Mouse (Mus musculus) thymus, adult 2 months (tissue): ENCODE measurements around the gene Mrpl4. TPM values are rescaled to one million over a fixed set of nuclear protein-coding genes. Genes with fewer than 3 reads are reported as not detected.

Experiments used
- DNase-seq: peaks from one replicate; pipeline ENCODE4 v3.0.0; 2021
- H3K27ac ChIP-seq: fragments of 200-500 bp; 2 replicates; pipeline ENCODE4 v1.5.1; 2012; ENCODE audit warnings: low read length, control low read depth; ENCODE audit not compliant: control insufficient read depth, insufficient read depth
- H3K27me3 ChIP-seq: fragments of 200-500 bp; 2 replicates; pipeline ENCODE4 v1.6.1; 2012; ENCODE audit warnings: mild to moderate bottlenecking, low read length, moderate library complexity, mixed read lengths; ENCODE audit not compliant: control insufficient read depth, insufficient read depth
- H3K36me3 ChIP-seq: fragments of 200-500 bp; 2 replicates; pipeline ENCODE4 v1.6.1; 2012; ENCODE audit warnings: mild to moderate bottlenecking, low read length, moderate library complexity; ENCODE audit not compliant: control insufficient read depth, insufficient read depth
- H3K4me1 ChIP-seq: fragments of 200-500 bp; replicated peaks from 2 replicates; pipeline ENCODE4 v1.6.1; 2012; ENCODE audit warnings: low read length; ENCODE audit not compliant: control insufficient read depth, insufficient read depth
- H3K4me3 ChIP-seq: fragments of 200-500 bp; 2 replicates; pipeline ENCODE4 v1.5.1; 2012; ENCODE audit warnings: mild to moderate bottlenecking, low read length, control low read depth, moderate library complexity; ENCODE audit not compliant: control insufficient read depth, insufficient read depth
- CTCF ChIP-seq: fragments of 200-500 bp; IDR thresholded peaks from 2 replicates; pipeline ENCODE4 v1.5.1; 2012; ENCODE audit warnings: mild to moderate bottlenecking, control low read depth, low read length, moderate library complexity, borderline replicate concordance; ENCODE audit not compliant: control insufficient read depth, poor library complexity, insufficient read depth; ENCODE audit errors: extremely low read depth
- POLR2A ChIP-seq: fragments of 200-500 bp; IDR thresholded peaks from 2 replicates; pipeline ENCODE4 v1.6.1; 2012; ENCODE audit warnings: mild to moderate bottlenecking, low read length, control low read depth, moderate library complexity; ENCODE audit not compliant: control insufficient read depth, poor library complexity, insufficient read depth; ENCODE audit errors: extremely low read depth
- WGBS: fragments of 180-500 bp; shearing (Covaris S2); methylation state at CpG from one replicate; pipeline ENCODE4 v1.1.7; 2018; 5-methylcytosine and 5-hydroxymethylcytosine counted together
- polyA plus RNA-seq: library from polyadenylated mRNA; depleted of rRNA; stranded (reverse); fragments of >200 nt; gene quantifications from 2 replicates; pipeline ENCODE4 v1.2.3, GENCODE M21; 2012

Mrpl4 gene
- polyA plus RNA-seq, 1 experiment, result 125 TPM

- Histone ChIP-seq H3K27me3 (no peaks in the 10 kb centered on the region), H3K4me3 (no peak overlapping the region), H3K4me1 (peaks cover 23% of the 10 kb centered on the region), H3K36me3 (peaks cover 7% of the 10 kb centered on the region; the same call in 1 of the 2 replicates), H3K27ac (no peak overlapping the region)
- no peak for DNase-seq
- TF ChIP-seq CTCF (no peak), POLR2A (no peak)
- WGBS, result 43% methylated on average over 5 of the region's 5 CpGs
These were observed 9.3 kb downstream of the Mrpl4 start for GRCm38 (mm10) chr9:21011846-21012312.

GRCm38 (mm10) chr9:21012368-21012767, 9.8 kb downstream of the Mrpl4 start:
- Histone ChIP-seq H3K4me3 (no peak overlapping the region), H3K27me3 (no peaks in the 10 kb centered on the region), H3K27ac (no peak overlapping the region), H3K4me1 (peaks cover 27% of the 10 kb centered on the region), H3K36me3 (peaks cover 7% of the 10 kb centered on the region; the same call in 1 of the 2 replicates)
- TF ChIP-seq POLR2A (no peak), CTCF (no peak)
- DNase-seq, result no peak
- 0% methylated on average over 1 of the region's 1 CpGs for WGBS

- H3K27ac ChIP-seq, result peak overlapping the region; percentile 44
- peak overlapping the region; percentile 86 for H3K4me3 ChIP-seq
- peaks cover 31% of the 10 kb centered on the region for H3K4me1 ChIP-seq
- no peaks in the 10 kb centered on the region for H3K27me3 ChIP-seq
- no peak for TF ChIP-seq CTCF
- TF ChIP-seq POLR2A, result no peak
- DNase-seq, result peak; percentile 67
- no peaks in the 10 kb centered on the region; the same call in 1 of the 2 replicates for H3K36me3 ChIP-seq
- 2% methylated on average over 29 of the region's 29 CpGs for WGBS
These were observed 12.4 kb downstream of the Mrpl4 start for GRCm38 (mm10) chr9:21014691-21015570.

GRCm38 (mm10) chr9:21015571-21016130, 13.1 kb downstream of the Mrpl4 start, which contains the start of gene Icam1:
Gene Icam1 (plus strand): TSS chr9:21015985.
- TF ChIP-seq CTCF (no peak), POLR2A (peak; percentile 92)
- 1% methylated on average over 30 of the region's 30 CpGs for WGBS
- Histone ChIP-seq H3K36me3 (peaks cover 3% of the 10 kb centered on the region; the same call in 1 of the 2 replicates), H3K4me3 (peak within 1 kb of the TSS; percentile 86), H3K27me3 (no peaks in the 10 kb centered on the region), H3K27ac (peak within 1 kb of the TSS; percentile 45), H3K4me1 (peaks cover 31% of the 10 kb centered on the region)
- DNase-seq, result peak; percentile 83

GRCm38 (mm10) chr9:21016331-21017176, 14.0 kb downstream of the Mrpl4 start:
- no peak for TF ChIP-seq POLR2A
- TF ChIP-seq CTCF, result no peak
- 7% methylated on average over 17 of the region's 17 CpGs for WGBS
- peaks cover 3% of the 10 kb centered on the region; the same call in 1 of the 2 replicates for H3K36me3 ChIP-seq
- H3K4me1 ChIP-seq, result peaks cover 31% of the 10 kb centered on the region
- H3K27me3 ChIP-seq, result no peaks in the 10 kb centered on the region
- peak overlapping the region; percentile 86 for H3K4me3 ChIP-seq
- peak overlapping the region; percentile 21; the same call in 1 of the 2 replicates for H3K27ac ChIP-seq
- DNase-seq, result peak; percentile 27

GRCm38 (mm10) chr9:21017177-21017575, 14.6 kb downstream of the Mrpl4 start:
- H3K27me3 ChIP-seq, result no peaks in the 10 kb centered on the region
- TF ChIP-seq POLR2A (no peak), CTCF (no peak)
- H3K4me3 ChIP-seq, result peak overlapping the region; percentile 86; the same call in 1 of the 2 replicates
- 1% methylated on average over 4 of the region's 4 CpGs for WGBS
- H3K4me1 ChIP-seq, result peaks cover 31% of the 10 kb centered on the region
- H3K36me3 ChIP-seq, result peaks cover 3% of the 10 kb centered on the region; the same call in 1 of the 2 replicates
- peak overlapping the region; percentile 21; the same call in 1 of the 2 replicates for H3K27ac ChIP-seq
- peak; percentile 38 for DNase-seq
